Mouse (Mus musculus): Measurements from ENCODE around the gene Ssh3. TPM values are rescaled to one million over a fixed set of nuclear protein-coding genes. Genes with fewer than 3 reads are reported as not detected.

Gene Ssh3
- polyA plus RNA-seq, 1 experiment from 2014 or later, result 16.9 TPM

GRCm38 (mm10) chr19:4232651-4233050 is 36.3 kb downstream of the Ssh3 start:
- Histone ChIP-seq H3K36me3 (no peaks in the 10 kb centered on the region), H3K4me3 (peak overlapping the region; percentile 52), H3K9me3 (no peaks in the 10 kb centered on the region), H3K4me1 (peaks cover 19% of the 10 kb centered on the region), H3K4me2 (peak overlapping the region; percentile 71), H3K27me3 (peaks cover 14% of the 10 kb centered on the region; the same call in 1 of the 2 replicates), H3K9ac (no peak overlapping the region), H3K27ac (peak overlapping the region; percentile 87)
- 78% methylated on average over 7 of the region's 7 CpGs for WGBS
- no peak for ATAC-seq (ENCODE audit: borderline replicate concordance, extremely low read depth, low FRiP score, low TSS enrichment)

- ATAC-seq (ENCODE audit: borderline replicate concordance, extremely low read depth, low FRiP score, low TSS enrichment), result no peak
These were observed 36.8 kb downstream of the Ssh3 start for GRCm38 (mm10) chr19:4232186-4232572.

GRCm38 (mm10) chr19:4231253-4232185 is 37.5 kb downstream of the Ssh3 start, which contains the start of gene Pold4:
Gene Pold4, plus strand, starts transcription at chr19:4231899.
- peak; percentile 92 for ATAC-seq (ENCODE audit: borderline replicate concordance, extremely low read depth, low FRiP score, low TSS enrichment)

More at GRCm38 (mm10) chr19:4232186-4232572, 36.8 kb downstream of the Ssh3 start:
- peak overlapping the region; percentile 40 for H3K9ac ChIP-seq
- no peaks in the 10 kb centered on the region for H3K9me3 ChIP-seq
- no peaks in the 10 kb centered on the region for H3K36me3 ChIP-seq
- 35% methylated on average over 2 of the region's 2 CpGs for WGBS
- peaks cover 14% of the 10 kb centered on the region; the same call in 1 of the 2 replicates for H3K27me3 ChIP-seq
- H3K4me1 ChIP-seq, result peaks cover 24% of the 10 kb centered on the region
- H3K4me2 ChIP-seq, result peak overlapping the region; percentile 71
- H3K27ac ChIP-seq, result peak overlapping the region; percentile 87
- H3K4me3 ChIP-seq, result peak overlapping the region; percentile 52

GRCm38 (mm10) chr19:4230415-4230814 is 38.6 kb downstream of the Ssh3 start:
- Histone ChIP-seq H3K4me2 (no peak overlapping the region), H3K36me3 (no peaks in the 10 kb centered on the region), H3K27me3 (peaks cover 14% of the 10 kb centered on the region; the same call in 1 of the 2 replicates), H3K9ac (no peak overlapping the region), H3K9me3 (no peaks in the 10 kb centered on the region), H3K4me1 (peaks cover 25% of the 10 kb centered on the region), H3K27ac (no peak overlapping the region), H3K4me3 (no peak overlapping the region)
- no peak for ATAC-seq (ENCODE audit: borderline replicate concordance, extremely low read depth, low FRiP score, low TSS enrichment)
- 67% methylated on average over 8 of the region's 8 CpGs for WGBS

More at GRCm38 (mm10) chr19:4231253-4232185, 37.5 kb downstream of the Ssh3 start, which contains the start of gene Pold4:
- peak within 1 kb of the TSS; percentile 71 for H3K4me2 ChIP-seq
- H3K36me3 ChIP-seq, result no peaks in the 10 kb centered on the region
- H3K27me3 ChIP-seq, result peaks cover 14% of the 10 kb centered on the region; the same call in 1 of the 2 replicates
- H3K9me3 ChIP-seq, result no peaks in the 10 kb centered on the region
- peak within 1 kb of the TSS; percentile 40 for H3K9ac ChIP-seq
- 10% methylated on average over 26 of the region's 26 CpGs for WGBS
- H3K4me3 ChIP-seq, result peak within 1 kb of the TSS; percentile 52
- H3K4me1 ChIP-seq, result peaks cover 25% of the 10 kb centered on the region
- peak within 1 kb of the TSS; percentile 87 for H3K27ac ChIP-seq

GRCm38 (mm10) chr19:4229451-4230076 is 39.4 kb downstream of the Ssh3 start:
- Histone ChIP-seq H3K4me1 (peaks cover 25% of the 10 kb centered on the region), H3K27me3 (peaks cover 14% of the 10 kb centered on the region; the same call in 1 of the 2 replicates), H3K4me2 (no peak overlapping the region), H3K36me3 (no peaks in the 10 kb centered on the region), H3K4me3 (no peak overlapping the region), H3K27ac (no peak overlapping the region), H3K9ac (no peak overlapping the region), H3K9me3 (no peaks in the 10 kb centered on the region)
- WGBS, result 31% methylated on average over 9 of the region's 9 CpGs
- ATAC-seq (ENCODE audit: borderline replicate concordance, extremely low read depth, low FRiP score, low TSS enrichment), result no peak; the same call in 1 of the 2 replicates

GRCm38 (mm10) chr19:4228891-4229290 is 40.1 kb downstream of the Ssh3 start:
- Histone ChIP-seq H3K4me2 (no peak overlapping the region), H3K4me3 (no peak overlapping the region), H3K27me3 (peaks cover 14% of the 10 kb centered on the region; the same call in 1 of the 2 replicates), H3K9ac (no peak overlapping the region), H3K27ac (no peak overlapping the region), H3K36me3 (no peaks in the 10 kb centered on the region), H3K4me1 (peaks cover 25% of the 10 kb centered on the region), H3K9me3 (no peaks in the 10 kb centered on the region)
- no peak for ATAC-seq (ENCODE audit: borderline replicate concordance, extremely low read depth, low FRiP score, low TSS enrichment)
- 64% methylated on average over 4 of the region's 4 CpGs for WGBS

GRCm38 (mm10) chr19:4227894-4228678 is 40.9 kb downstream of the Ssh3 start:
- Histone ChIP-seq H3K4me3 (no peak overlapping the region), H3K27me3 (peaks cover 14% of the 10 kb centered on the region; the same call in 1 of the 2 replicates), H3K9ac (no peak overlapping the region), H3K4me2 (no peak overlapping the region), H3K4me1 (peaks cover 25% of the 10 kb centered on the region), H3K27ac (0 out of 2 replicates have a peak overlapping the region, but pooled peaks have one; percentile 18), H3K36me3 (no peaks in the 10 kb centered on the region), H3K9me3 (no peaks in the 10 kb centered on the region)
- 9% methylated on average over 8 of the region's 8 CpGs for WGBS
- ATAC-seq (ENCODE audit: borderline replicate concordance, extremely low read depth, low FRiP score, low TSS enrichment), result no peak

GRCm38 (mm10) chr19:4227446-4227845 is 41.5 kb downstream of the Ssh3 start:
- H3K9ac ChIP-seq, result no peak overlapping the region
- 0 out of 2 replicates have a peak overlapping the region, but pooled peaks have one; percentile 18 for H3K27ac ChIP-seq
- no peak for ATAC-seq (ENCODE audit: borderline replicate concordance, extremely low read depth, low FRiP score, low TSS enrichment)
- no peak overlapping the region for H3K4me3 ChIP-seq
- peaks cover 14% of the 10 kb centered on the region; the same call in 1 of the 2 replicates for H3K27me3 ChIP-seq
- no peak overlapping the region for H3K4me2 ChIP-seq
- H3K36me3 ChIP-seq, result no peaks in the 10 kb centered on the region
- H3K4me1 ChIP-seq, result peaks cover 23% of the 10 kb centered on the region
- WGBS, result 57% methylated on average over 5 of the region's 5 CpGs
- no peaks in the 10 kb centered on the region for H3K9me3 ChIP-seq

GRCm38 (mm10) chr19:4226779-4227178 is 42.2 kb downstream of the Ssh3 start:
- Histone ChIP-seq H3K9me3 (no peaks in the 10 kb centered on the region), H3K4me1 (peaks cover 26% of the 10 kb centered on the region), H3K27me3 (peaks cover 14% of the 10 kb centered on the region; the same call in 1 of the 2 replicates), H3K27ac (no peak overlapping the region), H3K9ac (no peak overlapping the region), H3K4me2 (no peak overlapping the region), H3K36me3 (no peaks in the 10 kb centered on the region), H3K4me3 (no peak overlapping the region)
- no peak for ATAC-seq (ENCODE audit: borderline replicate concordance, extremely low read depth, low FRiP score, low TSS enrichment)
- 83% methylated on average over 7 of the region's 7 CpGs for WGBS

GRCm38 (mm10) chr19:4222165-4222564 is 46.8 kb downstream of the Ssh3 start:
- Histone ChIP-seq H3K4me3 (no peak overlapping the region), H3K9ac (no peak overlapping the region), H3K4me1 (peaks cover 43% of the 10 kb centered on the region), H3K4me2 (no peak overlapping the region), H3K36me3 (no peaks in the 10 kb centered on the region), H3K27ac (0 out of 2 replicates have a peak overlapping the region, but pooled peaks have one; percentile 58), H3K9me3 (no peaks in the 10 kb centered on the region), H3K27me3 (no peaks in the 10 kb centered on the region)
- 55% methylated on average over 11 of the region's 11 CpGs for WGBS
- no peak for ATAC-seq (ENCODE audit: borderline replicate concordance, extremely low read depth, low FRiP score, low TSS enrichment)
